ENCODE assay signal across 9 mouse cellular contexts in the genomic region with DNA sequence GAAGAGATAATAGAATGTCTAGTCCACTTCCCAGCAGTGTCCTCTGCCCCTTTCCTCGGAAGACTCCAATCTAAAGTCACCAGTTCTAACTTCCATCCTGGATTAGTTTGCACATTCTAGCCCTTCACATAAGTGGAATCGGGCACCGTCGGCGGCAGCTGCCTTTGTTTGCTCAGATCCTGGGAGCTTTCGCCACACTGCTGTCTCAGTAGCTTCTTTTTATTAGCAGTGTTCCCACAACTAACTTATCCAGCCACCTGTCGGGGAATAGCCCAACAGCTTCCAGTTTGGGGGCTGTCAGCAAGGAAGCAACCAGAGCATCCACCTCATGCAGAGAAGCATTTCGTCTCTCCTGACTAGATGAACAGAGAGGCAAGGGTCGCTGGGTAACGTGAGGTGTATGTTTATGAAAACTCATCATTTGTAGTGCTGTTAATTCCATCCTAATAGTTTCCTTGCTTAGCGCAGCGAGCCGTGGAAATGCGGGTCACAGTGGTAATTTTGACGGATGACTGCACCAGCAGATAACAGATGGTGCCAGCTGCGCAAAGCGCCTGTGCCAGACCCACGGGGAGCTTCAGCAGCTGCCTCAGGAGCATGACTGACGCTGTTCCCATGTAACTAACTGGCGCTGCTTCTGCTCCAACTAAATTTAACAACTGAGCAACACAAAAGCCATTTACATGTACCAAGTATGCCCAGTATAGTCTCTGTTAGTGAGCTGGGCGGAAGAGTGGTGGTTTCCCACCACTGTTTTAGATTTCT. TPM values are rescaled to one million over a fixed set of nuclear protein-coding genes. Genes with fewer than 3 reads are reported as not detected.
A peak's percentile ranks its signal among the peaks of the same experiment; 100 is the strongest.
DNase-seq lines count a peak whose midpoint lies in the region; ATAC-seq and TF ChIP-seq lines count a peak whose summit lies in the region.
"Had no signal": no experiment of that assay in that cellular context is flagged by ENCODE, and none has a peak within 500 bp of the region (broad histone marks: within the 10 kb centered on the region; RNA-seq: fewer than 3 reads in every experiment).

No protein-coding gene starts in this region.

- WGBS in lung, adult 2 months, result 70% methylated on average over 21 of the region's 21 CpGs
- WGBS in heart, embryonic 15.5 days, result 70% methylated on average over 21 of the region's 21 CpGs
- WGBS in stomach, embryonic 16.5 days, result 55% methylated on average over 21 of the region's 21 CpGs

- H3K4me2 ChIP-seq in heart, embryonic 15.5 days, result no peak overlapping the region
- no peak overlapping the region for H3K4me2 ChIP-seq in stomach, embryonic 16.5 days (ENCODE audit: low read depth, low read length)

- no peaks in the 10 kb centered on the region for H3K9me3 ChIP-seq in heart, embryonic 15.5 days (replicated peaks)
- no peaks in the 10 kb centered on the region for H3K9me3 ChIP-seq in stomach, embryonic 16.5 days (replicated peaks; ENCODE audit: control insufficient read depth, low read length)

- TF ChIP-seq POLR2A in lung, adult 2 months (IDR thresholded peaks at IDR 0.05; ENCODE audit: borderline replicate concordance, extremely low read depth, low read depth, low read length), result no peak

- H3K4me1 ChIP-seq in lung, adult 2 months (ENCODE audit: control insufficient read depth, insufficient read depth, low read length), result no peaks in the 10 kb centered on the region
- no peaks in the 10 kb centered on the region for H3K4me1 ChIP-seq in heart, embryonic 15.5 days (replicated peaks)
- H3K4me1 ChIP-seq in stomach, embryonic 16.5 days (ENCODE audit: control insufficient read depth, insufficient read depth, low read length), result no peaks in the 10 kb centered on the region; the same call in 1 of the 2 replicates

- H3K27me3 ChIP-seq in heart, embryonic 15.5 days, result no peaks in the 10 kb centered on the region
- H3K27me3 ChIP-seq in stomach, embryonic 16.5 days (ENCODE audit: control insufficient read depth, insufficient read depth, low read length), result no peaks in the 10 kb centered on the region

- DNase-seq in lung, postnatal 14 days, result peak; percentile 39
- DNase-seq in lung, adult 2 months, result no peak
- DNase-seq in kidney, postnatal 25 days, result peak; percentile 29 to 44
- peak; percentile 55 for DNase-seq in mesoderm, embryonic 11.5 days (ENCODE audit: low read depth, low spot score)
- no peak for DNase-seq in adrenal gland, adult 2 months

- no peak overlapping the region for H3K4me3 ChIP-seq in lung, adult 2 months (replicated peaks; ENCODE audit: extremely low read depth, low read depth, low read length)
- H3K4me3 ChIP-seq in heart, embryonic 15.5 days, result no peak overlapping the region
- H3K4me3 ChIP-seq in stomach, embryonic 16.5 days (replicated peaks; ENCODE audit: low read length), result no peak overlapping the region

- H3K9ac ChIP-seq in heart, embryonic 15.5 days, result no peak overlapping the region
- H3K9ac ChIP-seq in stomach, embryonic 16.5 days (ENCODE audit: low read length), result peak overlapping the region; percentile 51; the same call in 1 of the 2 replicates

- 0 out of 2 replicates have a peak overlapping the region, but pooled peaks have one; percentile 6 for H3K27ac ChIP-seq in heart, embryonic 15.5 days
- no peak overlapping the region for H3K27ac ChIP-seq in stomach, embryonic 16.5 days (ENCODE audit: low read length)
- H3K27ac ChIP-seq: macrophage had no signal

- TF ChIP-seq CTCF in lung, adult 2 months (IDR thresholded peaks at IDR 0.05; ENCODE audit: insufficient read depth, low read length), result no peak

- H3K36me3 ChIP-seq in heart, embryonic 15.5 days, result peaks cover 49% of the 10 kb centered on the region
- 0 out of 2 replicates have a peak, but pooled peaks cover 1% of the 10 kb centered on the region for H3K36me3 ChIP-seq in stomach, embryonic 16.5 days (ENCODE audit: control insufficient read depth, insufficient read depth, low read length)

- ATAC-seq in heart, embryonic 15.5 days (replicated peaks; ENCODE audit: insufficient number of reproducible peaks, insufficient read depth, low FRiP score, low read depth), result no peak
- no peak for ATAC-seq in stomach, embryonic 16.5 days (ENCODE audit: insufficient read depth, low FRiP score)
- no peak for ATAC-seq in megakaryocyte-erythroid progenitor cell, adult 5-6 weeks (replicated peaks; ENCODE audit: low FRiP score, low TSS enrichment, poor library complexity, severe bottlenecking)

RNA-seq across cellular contexts. Expression of a gene that starts 25.7 kb away (rescaled TPM):
- 5.1 and 6.1 TPM in 2 replicates for polyA plus RNA-seq in lung, adult 2 months (2012; rRNA removed)
- polyA plus RNA-seq in heart, embryonic 15.5 days (2015; fragmentation: Nextera tagmentation; extraction: Ambion mirVana), result 16.2 and 22.4 TPM in 2 replicates
- 14.0 and 14.9 TPM in 2 replicates for polyA plus RNA-seq in stomach, embryonic 16.5 days (2015; fragmentation: Nextera tagmentation; extraction: Ambion mirVana)
- total RNA-seq in adrenal gland, adult 2 months (2021), result 1 to 10 TPM; 5.2 to 7.1 TPM
- 1.1 and 1.6 TPM in 2 replicates for polyA plus RNA-seq in adrenal gland, adult 2 months (2012; rRNA removed)
- total RNA-seq in megakaryocyte-erythroid progenitor cell, adult 5-6 weeks (2014; fragmentation: Nextera tagmentation), result 9.0 and 16.5 TPM in 2 replicates
- total RNA-seq in megakaryocyte-erythroid progenitor cell, adult 5-6 weeks (2017), result 25.7 and 26.1 TPM in 2 replicates

RNA-seq across cellular contexts. Expression of a gene that starts 41.7 kb away (rescaled TPM):
- 3.6 and 4.9 TPM in 2 replicates for polyA plus RNA-seq in lung, adult 2 months (2012; rRNA removed)
- polyA plus RNA-seq in heart, embryonic 15.5 days (2015; fragmentation: Nextera tagmentation; extraction: Ambion mirVana), result 3.3 and 4.1 TPM in 2 replicates
- 3.7 and 4.6 TPM in 2 replicates for polyA plus RNA-seq in stomach, embryonic 16.5 days (2015; fragmentation: Nextera tagmentation; extraction: Ambion mirVana)
- total RNA-seq in adrenal gland, adult 2 months (2021), result 1 to 10 TPM; 2.1 to 2.8 TPM
- 0.81 and 1.7 TPM in 2 replicates for polyA plus RNA-seq in adrenal gland, adult 2 months (2012; rRNA removed)
- 0.74 and 1.3 TPM in 2 replicates for total RNA-seq in megakaryocyte-erythroid progenitor cell, adult 5-6 weeks (2014; fragmentation: Nextera tagmentation)
- total RNA-seq in megakaryocyte-erythroid progenitor cell, adult 5-6 weeks (2017), result 1.1 and 5.8 TPM in 2 replicates

RNA-seq across cellular contexts. Expression of a gene that starts 55.6 kb away (rescaled TPM):
- 7.9 and 8.3 TPM in 2 replicates for polyA plus RNA-seq in lung, adult 2 months (2012; rRNA removed)
- 6.7 and 9.4 TPM in 2 replicates for polyA plus RNA-seq in heart, embryonic 15.5 days (2015; fragmentation: Nextera tagmentation; extraction: Ambion mirVana)
- polyA plus RNA-seq in stomach, embryonic 16.5 days (2015; fragmentation: Nextera tagmentation; extraction: Ambion mirVana), result 8.1 and 8.8 TPM in 2 replicates
- total RNA-seq in adrenal gland, adult 2 months (2021), result 10 to 100 TPM in 1 of 2 experiments, 1 to 10 TPM in 1; 9.6 to 10.3 TPM
- polyA plus RNA-seq in adrenal gland, adult 2 months (2012; rRNA removed), result 21.1 and 24.4 TPM in 2 replicates
- 9.1 and 10.6 TPM in 2 replicates for total RNA-seq in megakaryocyte-erythroid progenitor cell, adult 5-6 weeks (2014; fragmentation: Nextera tagmentation)
- 8.4 and 9.2 TPM in 2 replicates for total RNA-seq in megakaryocyte-erythroid progenitor cell, adult 5-6 weeks (2017)

Comparison
In these comparisons a context has a peak if more than half of its experiments do, and no peak if none do; other contexts are left out.
1. DNase-seq: peak in lung, postnatal 14 days (single experiment), kidney, postnatal 25 days (2 of 2) and mesoderm, embryonic 11.5 days (single experiment); none in lung, adult 2 months (single experiment) and adrenal gland, adult 2 months (single experiment).